Mouse (Mus musculus) embryonic stem cell, embryonic (primary cell): Measurements from ENCODE around the gene Coro2b.

Experiments used
- CTCF ChIA-PET, 4 experiments: fragments of 300-600 bp in 2 of 4; fragments of 350-600 bp in 2 of 4; sonication (Branson Sonifier 250); formaldehyde crosslinking; loops; one replicate each; lab custom pipeline; 2022; ENCODE audit warnings: inconsistent platforms in 2 of 4; lab: Charles Lee
- POLR2A ChIA-PET, 4 experiments: fragments of 300-600 bp in 2 of 4; fragments of 350-600 bp in 2 of 4; sonication (Branson Sonifier 250); formaldehyde crosslinking; loops; one replicate each; lab custom pipeline; 2022; ENCODE audit warnings: antibody characterized with exemption in 4 of 4, inconsistent platforms in 1 of 4; lab: Charles Lee

The Coro2b gene

DNA sequence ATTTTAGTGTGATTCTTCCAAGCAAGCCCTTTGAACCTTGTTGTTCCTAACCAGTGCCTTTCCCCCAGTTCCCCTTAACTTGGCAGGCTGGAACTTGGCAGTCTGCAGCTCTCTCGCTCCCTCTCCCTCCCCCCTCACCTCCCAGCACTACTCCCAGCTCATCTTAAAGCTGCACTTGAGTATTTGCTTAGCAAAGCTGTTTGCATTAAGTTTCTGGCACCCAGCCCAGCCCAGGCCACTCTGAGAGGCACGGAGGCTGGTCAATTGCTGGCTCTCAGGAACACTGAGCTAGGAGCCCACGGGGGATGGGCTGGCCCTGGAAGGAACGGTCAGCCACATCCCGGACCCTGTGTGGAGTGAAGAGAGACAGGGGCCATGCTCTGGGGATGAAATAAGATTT, 80.8 kb downstream of the Coro2b start:
- POLR2A ChIA-PET = interaction anchor here in 3 of 4 experiments (0.6 to 2.8 kb wide), 6 partner anchors 18 to 94 kb away, joined by 3 to 7 read pairs (median 4); no protein-coding TSS in a partner anchor
- CTCF ChIA-PET = interaction anchor here in 3 of 4 experiments (0.6 to 1.9 kb wide), 6 partner anchors 24 to 95 kb away, joined by 4 to 11 read pairs (median 6); no protein-coding TSS in a partner anchor

DNA sequence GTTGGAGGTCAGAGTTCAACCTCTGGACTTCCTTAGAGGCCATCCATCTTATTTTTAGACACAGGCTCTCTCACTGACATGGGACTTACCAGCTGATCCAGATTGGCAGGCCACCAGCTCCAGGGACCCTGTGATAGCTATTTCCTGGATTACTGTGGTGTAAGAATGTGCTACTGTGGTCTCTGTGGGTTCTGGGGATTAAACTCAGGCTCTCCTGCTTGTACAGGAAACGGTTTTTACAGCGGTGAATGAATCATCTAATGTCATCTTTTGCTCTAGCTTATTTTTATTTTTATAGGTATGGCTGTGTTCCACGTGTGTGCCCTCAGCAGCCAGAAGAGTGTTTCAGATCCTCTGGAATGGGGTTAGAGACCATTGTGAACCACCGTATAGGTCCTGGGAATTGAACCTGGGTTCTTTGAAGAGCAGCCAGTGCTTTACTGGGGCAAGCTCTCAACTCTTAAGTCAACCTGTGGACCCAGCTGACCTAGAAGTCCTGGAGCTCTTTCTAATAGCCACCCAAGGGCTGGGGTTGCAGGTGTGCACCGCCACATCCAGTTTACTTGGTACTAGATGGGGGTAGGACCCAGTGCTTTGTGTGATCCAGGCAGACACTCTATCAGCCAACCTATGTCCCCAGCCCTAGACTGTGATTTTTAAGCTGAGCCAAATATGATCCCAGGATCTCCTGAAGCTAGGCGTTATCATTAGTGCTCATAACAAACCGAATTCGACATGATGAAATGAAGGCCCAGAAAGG, 81.5 kb downstream of the Coro2b start:
- ChIA-PET POLR2A (interaction anchor here (0.5 to 2.8 kb wide), 10 partner anchors 17 to 364 kb away, joined by 3 to 7 read pairs (median 4); no protein-coding TSS in a partner anchor), CTCF (interaction anchor here in 3 of 4 experiments (0.6 to 1.9 kb wide), 8 partner anchors 23 to 95 kb away, joined by 3 to 11 read pairs (median 6); no protein-coding TSS in a partner anchor)

DNA sequence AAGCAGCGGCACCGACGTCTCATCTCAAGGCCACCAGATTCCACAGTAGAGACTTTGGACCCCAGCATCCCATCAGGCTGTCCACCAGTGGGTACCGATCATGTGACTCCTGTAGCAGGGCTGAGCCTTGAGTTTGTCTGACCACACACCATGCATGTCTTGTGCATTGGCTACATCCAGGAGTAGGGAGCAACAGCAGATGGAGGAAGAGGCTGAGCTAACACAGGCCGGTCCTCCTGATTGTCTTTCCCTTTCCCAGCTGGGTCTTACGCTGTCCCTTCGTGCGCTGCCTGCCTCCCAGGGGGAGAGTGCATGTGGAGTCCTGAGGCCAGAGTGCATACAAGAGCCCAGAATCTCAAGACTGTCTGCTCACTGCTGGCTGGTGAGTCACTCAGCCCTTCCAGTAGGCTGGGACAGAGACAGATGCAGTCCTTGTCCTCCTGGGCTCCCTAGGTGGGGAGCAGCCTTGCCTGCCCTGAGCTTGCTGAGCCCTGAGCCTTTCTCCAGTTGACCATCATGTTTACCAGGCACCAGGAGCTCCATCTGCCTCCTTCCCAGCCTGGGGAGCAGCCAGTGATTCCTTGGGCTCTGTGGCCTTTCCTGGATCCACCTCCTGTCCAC, 84.4 kb downstream of the Coro2b start:
- CTCF ChIA-PET = interaction anchor here in 2 of 4 experiments (1.1 to 2.5 kb wide), 2 partner anchors 14 to 15 kb away, joined by 3 to 14 read pairs; no protein-coding TSS in a partner anchor
- POLR2A ChIA-PET = interaction anchor here in 3 of 4 experiments (0.6 to 3.1 kb wide), 13 partner anchors 8 to 368 kb away, joined by 3 to 17 read pairs (median 4); no protein-coding TSS in a partner anchor

DNA sequence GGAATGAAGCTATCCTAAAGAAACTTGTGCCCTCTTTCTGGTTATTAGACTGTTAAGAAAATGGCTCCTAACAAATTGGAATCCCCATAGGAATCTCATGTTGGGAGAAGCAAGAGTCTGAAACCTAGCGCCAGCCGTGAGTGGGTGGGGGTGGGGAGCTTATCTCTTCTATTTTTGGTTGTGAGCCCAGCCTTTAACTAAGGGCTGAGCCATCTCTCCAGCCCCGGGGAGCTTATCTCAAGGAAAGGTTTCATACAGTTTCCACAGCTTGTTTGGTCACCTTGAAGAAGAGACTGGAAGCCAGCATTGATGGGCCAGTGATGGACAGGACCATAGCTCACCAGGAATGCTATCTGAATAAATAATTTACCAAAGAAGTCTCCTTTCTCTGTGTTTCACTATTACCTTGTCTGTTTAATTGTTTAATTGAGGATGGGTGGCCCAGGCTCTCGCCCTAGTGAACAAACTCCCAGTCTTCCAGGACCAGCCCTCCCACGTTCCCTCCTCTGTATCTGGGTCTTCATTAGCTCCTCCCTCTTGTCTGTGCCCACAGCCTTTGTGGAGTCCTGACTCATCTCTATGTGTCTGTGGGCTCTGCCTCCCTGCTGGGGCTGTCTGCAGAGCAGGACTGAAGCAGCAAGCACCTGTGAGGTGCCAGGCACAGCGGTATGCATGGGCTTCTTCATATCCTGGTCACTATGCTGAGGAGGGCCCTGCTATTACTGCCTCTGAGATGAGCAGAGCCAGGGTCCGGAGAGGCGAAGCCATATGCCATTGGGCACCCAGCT, 85.1 kb downstream of the Coro2b start:
- POLR2A ChIA-PET = interaction anchor here (0.6 to 3.1 kb wide), 28 partner anchors 9 to 998 kb away, joined by 3 to 17 read pairs (median 3); no protein-coding TSS in a partner anchor
- CTCF ChIA-PET = interaction anchor here in 3 of 4 experiments (0.6 to 2.6 kb wide), 12 partner anchors 14 to 325 kb away, joined by 3 to 14 read pairs (median 3); no protein-coding TSS in a partner anchor

DNA sequence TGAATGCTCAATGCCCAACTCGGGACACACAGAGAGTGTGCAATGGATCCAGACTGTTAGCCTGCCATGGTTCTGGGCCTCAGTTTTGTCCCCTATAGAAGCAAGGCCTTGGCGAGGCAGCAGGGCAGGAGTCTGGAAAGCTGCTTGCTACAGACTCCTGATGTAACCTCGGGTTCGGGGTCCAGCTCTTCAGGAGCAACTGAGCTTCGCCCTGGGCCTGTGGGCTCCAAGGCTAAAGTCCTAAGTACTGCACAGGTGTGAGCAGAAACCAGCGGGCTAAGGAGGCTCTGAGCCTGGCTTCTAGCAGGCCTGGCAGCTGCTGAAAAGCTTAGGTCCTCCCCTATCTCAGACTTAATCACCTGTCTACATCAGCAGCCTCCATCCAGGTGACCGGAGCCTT, 86.0 kb downstream of the Coro2b start:
- ChIA-PET POLR2A (interaction anchor here (0.6 to 3.1 kb wide), 18 partner anchors 10 to 997 kb away, joined by 3 to 17 read pairs (median 4); no protein-coding TSS in a partner anchor), CTCF (interaction anchor here in 3 of 4 experiments (0.6 to 2.6 kb wide), 8 partner anchors 13 to 326 kb away, joined by 3 to 14 read pairs (median 4); no protein-coding TSS in a partner anchor)

DNA sequence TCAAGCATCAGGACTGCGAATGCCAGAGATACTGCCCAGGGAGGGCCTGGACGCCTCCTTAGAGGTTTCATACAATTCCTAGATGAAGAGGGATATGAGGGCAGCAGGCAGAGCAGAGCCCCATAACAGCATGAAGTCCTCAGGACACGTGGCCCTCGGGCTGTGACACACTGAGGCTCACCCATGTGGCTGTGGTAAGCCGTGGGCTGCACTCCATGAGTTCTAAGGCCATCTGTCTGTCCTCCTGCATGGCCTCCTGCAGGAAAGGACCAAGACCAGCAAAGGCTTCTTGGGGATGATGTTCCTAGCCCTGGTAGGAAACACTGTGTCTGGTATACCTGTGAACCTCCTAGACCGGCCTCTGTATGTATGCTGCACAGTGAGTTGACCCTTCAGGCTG, 86.5 kb downstream of the Coro2b start:
- POLR2A ChIA-PET = interaction anchor here in 2 of 4 experiments (1.0 to 3.1 kb wide), 10 partner anchors 10 to 146 kb away, joined by 3 to 17 read pairs (median 5); no protein-coding TSS in a partner anchor

DNA sequence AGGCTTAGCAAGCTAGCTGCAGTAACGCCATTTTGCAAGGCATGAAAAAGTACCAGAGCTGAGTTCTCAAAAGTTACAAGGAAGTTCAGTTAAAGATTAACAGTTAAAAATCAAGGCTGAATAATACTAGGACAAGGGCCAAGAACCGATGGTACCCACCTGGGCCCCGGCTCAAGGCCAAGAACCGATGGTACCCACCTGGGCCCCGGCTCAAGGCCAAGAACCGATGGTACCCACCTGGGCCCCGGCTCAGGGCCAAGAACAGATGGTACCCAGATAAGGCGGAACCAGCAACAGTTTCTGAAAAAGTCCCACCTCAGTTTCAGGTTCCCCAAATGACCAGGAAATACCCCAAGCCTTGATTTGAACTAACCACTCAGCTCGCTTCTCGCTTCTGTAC, 89.5 kb downstream of the Coro2b start:
- CTCF ChIA-PET = interaction anchor here in 1 of 4 experiments (1.0 to 1.3 kb wide), 2 partner anchors 8 to 10 kb away, joined by 5 to 9 read pairs; no protein-coding TSS in a partner anchor
- POLR2A ChIA-PET = interaction anchor here in 3 of 4 experiments (0.8 to 1.3 kb wide), 5 partner anchors 8 to 12 kb away, joined by 4 to 11 read pairs (median 9); no protein-coding TSS in a partner anchor

More for the DNA sequence above, 86.5 kb downstream of the Coro2b start:
- CTCF ChIA-PET = interaction anchor here in 3 of 4 experiments (1.2 to 2.6 kb wide), 5 partner anchors 13 to 100 kb away, joined by 3 to 10 read pairs (median 3); no protein-coding TSS in a partner anchor

DNA sequence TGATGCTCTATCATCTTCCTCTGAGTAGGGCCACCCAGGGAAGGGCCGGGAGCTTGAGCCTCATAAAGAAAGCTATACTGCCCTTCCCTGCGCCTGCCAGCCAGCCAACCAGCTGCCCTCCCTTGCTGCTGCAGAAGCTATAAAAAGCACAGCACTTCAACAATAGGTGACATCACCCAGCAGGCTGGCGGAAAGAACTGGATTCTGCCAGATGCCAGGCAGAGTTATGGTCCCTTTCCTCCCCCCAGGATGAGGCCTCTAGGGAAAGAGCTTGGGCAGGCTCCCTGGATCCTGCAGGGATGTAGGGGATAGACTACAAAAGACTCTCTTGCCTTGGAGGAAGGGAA, 98.1 kb downstream of the Coro2b start:
- ChIA-PET CTCF (interaction anchor here in 3 of 4 experiments (0.7 to 2.5 kb wide), 11 partner anchors 9 to 412 kb away, joined by 3 to 14 read pairs (median 4); partner anchors contain the start of genes Coro2b (in 1 of the 3) and Paqr5 (in 1 of the 3)), POLR2A (interaction anchor here in 3 of 4 experiments (0.6 to 4.6 kb wide), 14 partner anchors 9 to 362 kb away, joined by 3 to 35 read pairs (median 5); no protein-coding TSS in a partner anchor)

GRCm38 (mm10) chr9:62438085-62438754, 98.6 kb downstream of the Coro2b start:
- POLR2A ChIA-PET = interaction anchor here in 3 of 4 experiments (0.6 to 4.6 kb wide), 16 partner anchors 10 to 1281 kb away, joined by 3 to 35 read pairs (median 4); no protein-coding TSS in a partner anchor
- CTCF ChIA-PET = interaction anchor here (0.6 to 2.7 kb wide), 20 partner anchors 10 to 411 kb away, joined by 3 to 14 read pairs (median 4); partner anchors contain the start of genes Coro2b (in 1 of the 4) and Paqr5 (in 1 of the 4)

DNA sequence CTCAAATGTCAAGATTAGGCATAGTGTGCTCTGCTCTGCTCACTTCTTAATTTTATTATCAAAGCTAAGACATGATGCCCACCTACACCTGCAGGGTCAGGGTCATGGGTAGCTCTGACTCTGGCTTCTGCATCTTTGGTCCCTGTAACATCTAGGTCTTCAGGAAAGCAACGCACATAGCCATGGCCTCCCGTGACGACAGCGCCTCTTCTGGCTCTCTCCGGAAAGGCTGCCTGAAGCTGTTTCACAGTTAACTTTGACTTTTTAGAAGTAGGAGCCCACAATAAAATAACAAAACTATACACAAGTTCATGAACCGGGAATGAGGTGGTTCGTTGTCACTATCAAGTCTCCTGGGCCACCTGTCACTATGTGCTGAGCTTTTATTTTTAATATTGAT, 99.4 kb downstream of the Coro2b start:
- ChIA-PET POLR2A (interaction anchor here in 3 of 4 experiments (0.6 to 4.6 kb wide), 14 partner anchors 10 to 1281 kb away, joined by 3 to 35 read pairs (median 4); no protein-coding TSS in a partner anchor), CTCF (interaction anchor here in 3 of 4 experiments (0.6 to 2.7 kb wide), 17 partner anchors 11 to 411 kb away, joined by 3 to 14 read pairs (median 4); partner anchors contain the start of gene Paqr5 (in 1 of the 3))

- POLR2A ChIA-PET = interaction anchor here (0.6 to 4.6 kb wide), 32 partner anchors 8 to 523 kb away, joined by 3 to 35 read pairs (median 4); partner anchors contain the start of gene Glce (in 2 of the 4)
- CTCF ChIA-PET = interaction anchor here (0.5 to 2.7 kb wide), 18 partner anchors 9 to 1304 kb away, joined by 3 to 10 read pairs (median 3); no protein-coding TSS in a partner anchor
Observed at GRCm38 (mm10) chr9:62435613-62436318, 101.1 kb downstream of the Coro2b start.

DNA sequence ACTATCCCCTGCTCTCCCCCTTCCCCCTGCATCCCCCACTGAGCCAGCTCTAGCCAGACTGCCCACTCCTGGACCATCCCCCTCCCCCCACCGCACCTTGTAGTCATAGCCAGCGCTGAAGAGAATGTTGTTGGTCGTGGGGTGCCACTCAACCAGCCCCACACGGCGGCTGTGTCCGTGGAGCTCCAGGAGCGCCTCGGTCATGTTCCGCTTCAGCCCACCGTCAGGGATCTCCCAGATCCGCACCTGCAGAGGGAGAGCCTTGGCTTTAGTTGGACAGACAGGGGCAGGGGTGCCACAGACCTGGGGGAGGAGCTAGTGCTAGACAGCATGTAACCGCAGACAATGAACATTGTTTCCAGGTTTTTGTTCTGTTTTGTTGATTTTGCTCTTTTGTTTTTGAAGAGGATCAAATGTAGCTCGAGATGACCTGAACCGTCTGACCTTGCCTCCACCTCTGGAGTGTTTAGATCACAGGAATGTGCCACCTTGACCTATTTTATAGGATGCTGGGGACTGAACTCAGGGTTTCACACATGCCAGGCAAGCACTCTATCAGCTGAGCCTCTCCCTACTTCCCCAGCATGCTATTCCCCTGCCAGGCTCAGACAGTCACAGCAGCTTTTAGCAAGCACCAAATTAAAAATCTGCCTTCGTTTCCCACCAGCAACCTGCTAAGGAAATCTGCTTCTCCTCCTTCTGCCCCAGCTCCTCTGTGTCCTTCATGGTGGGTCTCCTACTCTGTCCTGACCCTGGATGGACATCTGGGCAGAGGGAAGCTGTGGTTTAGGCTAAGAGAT, 104.4 kb downstream of the Coro2b start:
- CTCF ChIA-PET = interaction anchor here (0.5 to 3.4 kb wide), 15 partner anchors 14 to 1477 kb away, joined by 3 to 23 read pairs (median 3); no protein-coding TSS in a partner anchor
- POLR2A ChIA-PET = interaction anchor here in 3 of 4 experiments (0.6 to 4.6 kb wide), 22 partner anchors 9 to 310 kb away, joined by 3 to 30 read pairs (median 4); partner anchors contain the start of gene Glce (in 2 of the 3)

GRCm38 (mm10) chr9:62430741-62431140, 106.1 kb downstream of the Coro2b start:
- CTCF ChIA-PET = interaction anchor here in 2 of 4 experiments (0.5 to 3.4 kb wide), 8 partner anchors 12 to 453 kb away, joined by 3 to 19 read pairs (median 5); no protein-coding TSS in a partner anchor
- POLR2A ChIA-PET = interaction anchor here in 3 of 4 experiments (0.7 to 4.6 kb wide), 6 partner anchors 10 to 112 kb away, joined by 3 to 30 read pairs (median 3); no protein-coding TSS in a partner anchor

DNA sequence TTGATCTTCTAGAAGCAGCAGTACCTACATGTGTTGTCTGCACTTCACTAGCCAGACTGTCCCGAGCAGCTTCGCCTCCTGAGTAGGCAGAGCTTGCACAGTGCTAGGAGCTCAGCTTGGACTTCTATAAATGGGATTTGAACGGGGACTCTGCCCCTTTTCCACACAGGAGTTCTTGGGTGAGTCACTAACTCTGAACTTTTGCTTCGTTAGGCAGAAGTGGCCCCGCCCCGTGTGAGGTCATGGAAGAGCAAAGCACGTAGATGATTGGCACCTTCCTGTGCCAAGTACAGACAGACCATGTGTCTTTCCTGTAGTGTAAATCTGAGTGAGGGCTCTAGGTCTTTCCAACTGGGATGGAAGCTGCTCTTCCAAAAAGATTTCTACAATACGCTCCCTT, 109.8 kb downstream of the Coro2b start:
- POLR2A ChIA-PET = interaction anchor here in 3 of 4 experiments (1.2 to 1.4 kb wide), 3 partner anchors 9 to 12 kb away, joined by 3 to 9 read pairs (median 4); no protein-coding TSS in a partner anchor
- CTCF ChIA-PET = interaction anchor here in 2 of 4 experiments (0.5 to 3.5 kb wide), 5 partner anchors 9 to 1540 kb away, joined by 3 to 14 read pairs (median 3); no protein-coding TSS in a partner anchor
